Mouse (Mus musculus): ENCODE measurements around the gene Tyw5. TPM values are rescaled to one million over a fixed set of nuclear protein-coding genes. Genes with fewer than 3 reads are reported as not detected.
A peak's percentile ranks its signal among the peaks of the same experiment; 100 is the strongest.

Tyw5 gene
- polyA plus RNA-seq, 1 experiment from 2014 or later: 28.1 TPM

DNA sequence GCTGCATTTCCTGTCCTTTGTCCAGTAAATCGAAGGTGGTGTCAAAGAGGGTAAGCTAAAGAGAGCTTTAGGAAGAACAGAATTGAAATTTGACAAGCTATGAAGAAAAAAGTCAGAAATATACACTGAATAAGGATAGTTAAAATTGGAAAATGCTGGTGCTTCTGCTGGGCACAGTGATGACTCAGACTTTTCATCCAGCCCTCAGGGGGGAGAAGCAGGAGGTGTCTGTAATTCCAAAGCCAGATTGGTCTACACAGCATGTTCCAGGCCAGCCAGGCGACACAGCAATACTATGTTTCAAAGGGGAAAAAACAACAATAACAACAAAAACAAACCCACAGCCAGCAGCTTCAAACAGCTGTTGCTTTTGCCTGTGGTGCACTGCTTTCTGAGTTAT lies 6.5 kb upstream of the Tyw5 start:
- 84% methylated on average over 2 of the region's 2 CpGs for WGBS
- H3K9ac ChIP-seq: no peak overlapping the region
- H3K4me2 ChIP-seq: no peak overlapping the region
- H3K27me3 ChIP-seq: no peaks in the 10 kb centered on the region
- H3K27ac ChIP-seq: no peak overlapping the region
- H3K4me3 ChIP-seq (replicated peaks): no peak overlapping the region
- peaks cover 7% of the 10 kb centered on the region for H3K4me1 ChIP-seq
- H3K36me3 ChIP-seq (replicated peaks): peaks cover 43% of the 10 kb centered on the region
- no peak for ATAC-seq (ENCODE audit: low FRiP score)
- no peaks in the 10 kb centered on the region for H3K9me3 ChIP-seq

DNA sequence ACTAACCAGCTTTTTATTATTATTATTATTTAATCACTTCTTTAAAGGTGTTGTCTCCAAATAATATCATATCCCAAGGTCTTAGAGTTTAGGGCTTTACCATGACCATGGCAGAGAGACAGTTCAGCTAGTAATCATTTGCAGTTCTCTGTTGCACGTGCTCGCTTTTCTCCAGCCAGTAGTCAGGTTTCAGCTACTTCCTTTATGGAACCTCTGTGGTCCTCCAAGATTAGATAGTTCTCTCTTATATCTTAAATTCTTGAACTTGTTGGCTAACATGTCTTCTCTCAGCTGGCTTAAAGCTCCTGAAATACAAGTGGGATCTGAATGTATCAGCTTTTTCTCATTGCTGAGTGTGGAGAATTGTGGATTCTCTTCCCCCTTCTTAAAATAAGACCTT lies 2.1 kb upstream of the Tyw5 start:
- H3K9me3 ChIP-seq: no peaks in the 10 kb centered on the region
- no peak overlapping the region for H3K27ac ChIP-seq
- H3K4me3 ChIP-seq (replicated peaks): no peak overlapping the region
- 95% methylated on average over 2 of the region's 2 CpGs for WGBS
- H3K36me3 ChIP-seq (replicated peaks): peaks cover 23% of the 10 kb centered on the region
- H3K4me1 ChIP-seq: peaks cover 25% of the 10 kb centered on the region
- no peak for ATAC-seq (ENCODE audit: low FRiP score)
- H3K4me2 ChIP-seq: no peak overlapping the region
- no peaks in the 10 kb centered on the region for H3K27me3 ChIP-seq
- H3K9ac ChIP-seq: no peak overlapping the region

DNA sequence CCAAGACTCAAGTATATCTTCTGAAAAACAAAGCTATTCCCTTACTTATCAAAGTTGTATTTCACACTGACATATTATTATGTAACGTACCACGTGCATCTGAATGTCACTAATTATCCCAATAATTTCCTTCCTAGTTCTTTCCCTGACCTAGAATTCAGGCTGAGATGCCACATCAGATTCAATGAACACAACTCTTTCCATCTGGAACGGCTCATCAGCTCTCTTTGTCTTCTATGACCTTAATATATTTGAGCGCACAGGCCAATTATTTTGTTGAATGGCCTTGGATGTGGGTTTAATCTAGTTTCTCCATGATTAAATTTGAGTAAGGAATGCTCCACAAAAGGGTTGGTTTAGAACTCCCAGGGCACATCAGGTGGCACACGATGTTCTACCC lies 4.8 kb downstream of the Tyw5 start:
- H3K27me3 ChIP-seq: no peaks in the 10 kb centered on the region
- 88% methylated on average over 5 of the region's 5 CpGs for WGBS
- H3K4me3 ChIP-seq (replicated peaks): no peak overlapping the region
- peaks cover 7% of the 10 kb centered on the region for H3K36me3 ChIP-seq (replicated peaks)
- H3K4me2 ChIP-seq: no peak overlapping the region
- H3K27ac ChIP-seq: no peak overlapping the region
- H3K4me1 ChIP-seq: peaks cover 7% of the 10 kb centered on the region
- no peaks in the 10 kb centered on the region for H3K9me3 ChIP-seq
- no peak overlapping the region for H3K9ac ChIP-seq
- no peak for ATAC-seq (ENCODE audit: low FRiP score)

DNA sequence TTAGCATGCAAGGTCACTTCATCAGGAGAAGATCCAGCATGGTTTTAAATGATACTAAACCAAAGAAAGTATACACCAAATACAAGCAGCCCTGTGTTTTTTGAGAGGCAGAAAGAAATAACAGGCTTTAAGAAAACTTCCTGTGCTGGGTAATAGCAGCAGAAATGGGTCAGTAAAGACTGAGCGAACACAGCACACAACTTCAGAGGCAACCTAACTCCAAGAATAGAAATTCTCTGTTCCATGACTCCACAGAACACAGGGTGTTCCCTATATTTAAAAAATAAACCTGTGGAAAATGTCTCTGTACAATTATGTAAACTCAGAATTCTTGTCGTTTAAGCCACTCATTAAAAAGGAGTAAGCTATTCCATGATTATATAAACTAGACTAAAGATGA lies 6.0 kb downstream of the Tyw5 start:
- Histone ChIP-seq H3K9ac (no peak overlapping the region), H3K4me3 (replicated peaks) (no peak overlapping the region), H3K9me3 (no peaks in the 10 kb centered on the region), H3K36me3 (replicated peaks) (peaks cover 12% of the 10 kb centered on the region), H3K4me1 (peaks cover 5% of the 10 kb centered on the region), H3K4me2 (no peak overlapping the region), H3K27ac (no peak overlapping the region), H3K27me3 (no peaks in the 10 kb centered on the region)
- ATAC-seq (ENCODE audit: low FRiP score): no peak
- WGBS: 94% methylated on average over 2 of the region's 2 CpGs

DNA sequence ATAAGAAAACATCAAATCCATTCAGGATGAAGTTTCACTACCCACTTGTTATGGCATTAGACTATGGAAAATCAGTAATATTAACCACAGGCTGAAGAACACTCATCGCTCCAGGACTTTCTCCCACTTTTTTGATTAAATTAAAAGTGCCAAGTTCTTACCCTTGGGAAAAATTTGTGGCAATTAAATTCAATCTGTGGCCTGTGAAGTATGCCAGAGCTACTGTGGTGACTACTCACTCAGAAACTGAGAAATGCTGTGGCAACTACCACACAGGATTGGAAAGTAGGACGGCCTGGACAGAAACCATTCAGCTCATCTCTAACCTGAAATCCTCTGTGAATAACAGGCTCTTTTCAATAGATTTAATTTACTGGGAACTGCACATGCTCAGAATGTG lies 6.6 kb downstream of the Tyw5 start:
- no peaks in the 10 kb centered on the region for H3K9me3 ChIP-seq

GRCm38 (mm10) chr1:57394051-57394450 lies 12.8 kb downstream of the Tyw5 start:
- Histone ChIP-seq H3K9me3 (no peaks in the 10 kb centered on the region), H3K4me2 (no peak overlapping the region), H3K4me3 (replicated peaks) (no peak overlapping the region), H3K9ac (no peak overlapping the region), H3K27me3 (no peaks in the 10 kb centered on the region), H3K36me3 (replicated peaks) (peaks cover 15% of the 10 kb centered on the region), H3K27ac (no peak overlapping the region), H3K4me1 (no peaks in the 10 kb centered on the region)
- ATAC-seq (ENCODE audit: low FRiP score): no peak
- 68% methylated on average over 3 of the region's 3 CpGs for WGBS

More for the DNA sequence above, 6.6 kb downstream of the Tyw5 start:
- Histone ChIP-seq H3K27me3 (no peaks in the 10 kb centered on the region), H3K4me3 (replicated peaks) (no peak overlapping the region), H3K27ac (no peak overlapping the region), H3K9ac (no peak overlapping the region), H3K4me2 (no peak overlapping the region), H3K36me3 (replicated peaks) (peaks cover 12% of the 10 kb centered on the region), H3K4me1 (peaks cover under 1% of the 10 kb centered on the region; the same call in 1 of the 2 replicates)
- WGBS: 91% methylated on average over 2 of the region's 2 CpGs
- ATAC-seq (ENCODE audit: low FRiP score): no peak

- peaks cover 16% of the 10 kb centered on the region for H3K36me3 ChIP-seq (replicated peaks)
Measured at GRCm38 (mm10) chr1:57392417-57392816, 14.5 kb downstream of the Tyw5 start.

DNA sequence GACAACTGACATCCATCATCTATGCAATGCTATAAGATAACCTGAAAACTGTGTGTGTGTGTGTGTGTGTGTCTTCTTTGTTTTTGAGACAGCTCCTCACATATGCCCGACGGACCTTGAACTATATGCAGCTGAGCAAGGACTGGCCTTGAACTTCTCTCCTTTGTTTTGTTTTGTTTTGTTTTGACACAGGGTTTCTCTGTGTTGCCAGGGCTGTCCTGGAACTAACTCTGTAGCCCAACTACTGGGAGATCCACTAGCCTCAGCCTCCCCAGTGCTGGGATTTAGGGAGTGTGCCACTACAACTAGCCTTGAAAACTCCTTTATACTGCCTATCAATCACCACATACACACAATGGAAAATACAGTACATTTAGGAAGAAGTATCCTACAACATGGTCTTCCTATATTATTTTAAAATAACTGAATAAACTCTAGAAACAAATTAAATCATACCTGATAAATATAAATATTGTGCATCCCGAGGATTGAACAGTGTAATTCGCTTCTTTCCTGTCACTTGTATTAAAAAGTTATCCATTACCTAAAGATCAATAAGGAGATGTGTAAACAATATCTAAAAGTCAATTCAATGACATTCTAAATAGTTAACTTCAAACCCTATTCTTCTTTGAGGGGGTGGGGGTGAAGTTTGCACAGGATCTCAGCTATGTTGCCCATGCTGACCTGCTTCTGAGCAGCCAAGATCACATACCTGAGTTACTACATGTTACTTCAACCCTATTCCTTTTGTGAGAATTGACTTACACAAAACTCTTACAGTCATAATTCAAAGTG lies 15.7 kb downstream of the Tyw5 start:
- Histone ChIP-seq H3K36me3 (replicated peaks) (peaks cover 13% of the 10 kb centered on the region), H3K9me3 (no peaks in the 10 kb centered on the region), H3K9ac (no peak overlapping the region), H3K27me3 (no peaks in the 10 kb centered on the region), H3K4me3 (replicated peaks) (no peak overlapping the region), H3K4me2 (no peak overlapping the region), H3K4me1 (no peaks in the 10 kb centered on the region), H3K27ac (no peak overlapping the region)
- no peak for ATAC-seq (ENCODE audit: low FRiP score)
- WGBS: 96% methylated on average over 4 of the region's 4 CpGs

More at GRCm38 (mm10) chr1:57392417-57392816, 14.5 kb downstream of the Tyw5 start:
- ATAC-seq (ENCODE audit: low FRiP score): no peak
- H3K27me3 ChIP-seq: no peaks in the 10 kb centered on the region
- no peaks in the 10 kb centered on the region for H3K9me3 ChIP-seq
- no peak overlapping the region for H3K4me2 ChIP-seq
- no peak overlapping the region for H3K4me3 ChIP-seq (replicated peaks)
- 83% methylated on average over 4 of the region's 4 CpGs for WGBS
- H3K4me1 ChIP-seq: no peaks in the 10 kb centered on the region
- H3K9ac ChIP-seq: no peak overlapping the region
- H3K27ac ChIP-seq: no peak overlapping the region

GRCm38 (mm10) chr1:57388402-57389155 lies 18.3 kb downstream of the Tyw5 start:
- H3K4me2 ChIP-seq: no peak overlapping the region
- H3K9me3 ChIP-seq: no peaks in the 10 kb centered on the region
- ATAC-seq (ENCODE audit: low FRiP score): no peak
- H3K27me3 ChIP-seq: no peaks in the 10 kb centered on the region
- H3K9ac ChIP-seq: no peak overlapping the region
- H3K36me3 ChIP-seq (replicated peaks): peaks cover 11% of the 10 kb centered on the region; the same call in 1 of the 2 replicates
- 95% methylated on average over 8 of the region's 8 CpGs for WGBS
- H3K4me3 ChIP-seq (replicated peaks): no peak overlapping the region
- H3K4me1 ChIP-seq: no peaks in the 10 kb centered on the region
- H3K27ac ChIP-seq: no peak overlapping the region

GRCm38 (mm10) chr1:57387876-57388275 lies 19.0 kb downstream of the Tyw5 start:
- H3K27ac ChIP-seq: peak overlapping the region; percentile 53; the same call in 1 of the 2 replicates
- no peaks in the 10 kb centered on the region for H3K27me3 ChIP-seq
- H3K36me3 ChIP-seq (replicated peaks): peaks cover 8% of the 10 kb centered on the region; the same call in 1 of the 2 replicates
- no peak overlapping the region for H3K4me2 ChIP-seq
- ATAC-seq (ENCODE audit: low FRiP score): peak; percentile 83
- 57% methylated on average over 2 of the region's 2 CpGs for WGBS
- H3K9me3 ChIP-seq: no peaks in the 10 kb centered on the region
- H3K4me1 ChIP-seq: no peaks in the 10 kb centered on the region
- H3K4me3 ChIP-seq (replicated peaks): no peak overlapping the region
- no peak overlapping the region for H3K9ac ChIP-seq

DNA sequence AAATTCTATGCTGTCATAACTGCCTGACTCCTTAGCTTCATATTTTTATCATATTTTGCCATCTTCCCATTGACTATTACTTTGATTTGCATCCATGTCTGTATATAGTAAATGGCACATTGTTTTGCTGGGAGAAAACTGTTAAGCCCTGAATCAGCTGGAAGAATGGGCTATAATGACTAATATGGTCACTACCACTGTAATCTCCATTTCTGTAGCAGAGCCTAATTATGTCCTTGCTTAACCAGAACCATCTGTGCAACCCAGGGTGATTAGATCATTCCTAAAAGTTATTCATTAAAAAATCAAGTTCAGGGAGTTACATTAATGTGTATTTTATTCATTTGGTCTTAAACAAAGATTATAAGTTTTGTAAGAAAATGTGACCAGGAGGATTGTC lies 20.4 kb downstream of the Tyw5 start:
- no peak for ATAC-seq (ENCODE audit: low FRiP score)
- H3K4me1 ChIP-seq: no peaks in the 10 kb centered on the region
- no peaks in the 10 kb centered on the region for H3K27me3 ChIP-seq
- no peak overlapping the region for H3K9ac ChIP-seq
- no peak overlapping the region for H3K4me3 ChIP-seq (replicated peaks)
- H3K36me3 ChIP-seq (replicated peaks): 0 out of 2 replicates have a peak, but pooled peaks cover 8% of the 10 kb centered on the region
- H3K9me3 ChIP-seq: no peaks in the 10 kb centered on the region
- H3K27ac ChIP-seq: no peak overlapping the region
- no peak overlapping the region for H3K4me2 ChIP-seq

- under 1% methylated on average over 81 of the region's 81 CpGs for WGBS
- ATAC-seq (ENCODE audit: low FRiP score): peak; percentile 97
- H3K27ac ChIP-seq: peak within 1 kb of the TSS; percentile 82
- H3K36me3 ChIP-seq (replicated peaks): no peaks in the 10 kb centered on the region
- H3K27me3 ChIP-seq: no peaks in the 10 kb centered on the region
- H3K9me3 ChIP-seq: no peaks in the 10 kb centered on the region
- peaks cover 11% of the 10 kb centered on the region for H3K4me1 ChIP-seq
- peak within 1 kb of the TSS; percentile 95 for H3K9ac ChIP-seq
- H3K4me3 ChIP-seq (replicated peaks): peak within 1 kb of the TSS; percentile 93
- H3K4me2 ChIP-seq: peak within 1 kb of the TSS; percentile 90
Measured at GRCm38 (mm10) chr1:57377376-57378341, 29.2 kb downstream of the Tyw5 start, which contains the start of gene 1700066M21Rik. 1700066M21Rik (plus strand) TSS chr1:57377620.
